Mouse (Mus musculus) liver, postnatal 0 days (tissue): ENCODE results near the gene Mdm1.

Source experiments
- CTCF ChIP-seq: sonication (generic); IDR thresholded peaks from 2 replicates; pipeline ENCODE4 v1.5.1; 2016; ENCODE audit warnings: antibody characterized with exemption, low read depth
- EP300 ChIP-seq: IDR thresholded peaks from 2 replicates; pipeline ENCODE4 v1.6.1; 2016; ENCODE audit warnings: antibody characterized with exemption, low read depth, mild to moderate bottlenecking

GRCm38 (mm10) chr10:118172416-118172815, 30.8 kb downstream of the Mdm1 start:
- TF ChIP-seq CTCF, result no peak
- TF ChIP-seq EP300, result no peak
